Mouse (Mus musculus) kidney, adult 2 months (tissue): ENCODE measurements at regions not wholly inside any gene's neighbourhood (a gene's known extent, or its start where the extent isn't known, plus 50 kb on each side); places are given as distances from the start of the nearest gene placed in this dataset.

ENCODE experiments used
- CTCF ChIP-seq: fragments of 200-500 bp; conservative IDR thresholded peaks from 2 replicates; pipeline ENCODE4 v1.5.1; 2011; ENCODE audit warnings: low read depth, mild to moderate bottlenecking, control low read depth, low read length, moderate library complexity, mixed read lengths; ENCODE audit not compliant: insufficient read depth, insufficient read length
- POLR2A ChIP-seq: fragments of 200-500 bp; IDR thresholded peaks from one replicate; pipeline ENCODE4 v1.6.1; 2011; ENCODE audit warnings: low read depth, low read length, control low read depth

GRCm38 (mm10) chr11:79749755-79750434 is 158.9 kb downstream of the Rab11fip4 start:
- no peak for TF ChIP-seq CTCF
- TF ChIP-seq POLR2A, result no peak
